Mouse (Mus musculus) frontal cortex, adult (tissue): ENCODE results near the gene Marveld2.

Experiments
- ATAC-seq: cut with Nextera tagmentation; 2 replicates; pipeline ENCODE4 v1.9.2; 2017; ENCODE audit warnings: mild to moderate bottlenecking, moderate library complexity, mixed read lengths; ENCODE audit not compliant: low TSS enrichment

Gene Marveld2

DNA sequence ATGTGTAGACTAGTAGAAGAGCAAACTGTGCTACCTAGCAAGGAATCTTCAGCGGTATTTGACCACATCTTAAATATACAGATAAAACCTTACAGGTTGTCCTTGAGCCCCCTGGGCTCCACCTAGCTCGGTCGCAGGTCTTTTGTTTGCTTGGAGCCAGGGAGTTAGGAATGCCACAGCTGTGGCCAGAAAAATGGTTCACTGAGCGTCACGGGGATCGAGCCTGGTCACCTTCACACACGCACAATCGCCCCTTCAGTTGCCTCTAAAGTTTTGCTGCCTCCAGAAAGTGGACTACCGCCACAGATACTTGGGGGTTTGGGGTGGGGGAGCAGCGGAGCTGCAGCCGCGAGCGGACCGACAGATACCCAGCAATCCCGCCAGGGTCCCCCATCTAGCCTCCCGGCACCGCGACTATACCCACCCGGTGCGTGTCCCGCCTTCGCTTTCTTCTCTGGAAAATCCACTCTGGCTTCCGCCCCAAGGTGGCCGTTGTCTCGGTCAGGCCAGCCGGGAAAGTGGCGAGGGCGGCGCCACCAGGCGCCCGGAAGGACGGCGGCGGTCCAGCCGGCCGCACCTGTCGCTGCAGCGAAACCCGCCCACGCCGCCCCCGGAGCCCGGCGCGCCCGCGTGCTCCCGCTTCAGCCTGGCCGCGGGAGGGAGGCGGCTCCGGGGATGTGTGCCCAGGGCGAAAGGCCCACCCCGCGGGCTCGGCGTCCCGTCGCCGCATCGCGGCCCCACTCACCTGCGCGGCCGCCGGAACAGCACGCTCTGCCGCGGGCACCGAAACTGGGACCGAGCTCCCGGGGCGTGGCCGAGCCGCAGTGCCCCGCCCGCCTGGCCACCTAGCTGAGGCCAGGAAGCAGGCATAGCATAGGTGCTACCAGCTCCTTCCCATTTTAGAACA, at the start of gene Marveld2:
TSS of gene Marveld2 (minus strand) at position 791 of the 907 bp plus-strand sequence.
- peak; percentile 85 for ATAC-seq

DNA sequence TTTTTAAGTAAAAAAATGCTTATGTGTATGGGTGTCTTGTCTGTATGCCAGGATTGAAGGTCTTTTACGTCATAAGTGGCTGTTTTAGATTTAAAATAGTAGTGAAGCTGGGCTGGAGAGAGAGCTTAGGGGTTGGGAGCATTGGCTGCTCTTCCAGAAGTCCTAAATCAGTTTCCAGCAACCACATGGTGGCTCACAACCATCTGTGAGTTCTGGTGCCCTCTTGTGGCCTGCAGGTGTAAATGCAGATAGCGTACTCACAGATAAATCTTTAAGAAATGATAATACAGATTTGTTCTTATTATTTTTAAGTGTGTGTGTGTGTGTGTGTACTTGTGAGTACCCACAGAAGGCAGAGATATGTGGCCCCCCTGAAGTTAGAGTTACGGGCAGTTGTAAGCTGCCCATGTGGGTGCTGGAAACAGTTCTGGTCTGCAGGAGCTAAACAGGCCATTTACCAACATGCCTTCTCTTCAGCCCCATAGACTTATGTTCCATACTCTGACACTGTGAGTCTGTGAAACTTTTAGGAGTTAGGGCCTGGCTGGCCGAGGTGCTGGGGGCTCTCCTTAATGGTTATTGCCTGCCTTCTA, 43.2 kb upstream of the Marveld2 start:
- ATAC-seq = peak; percentile 76

DNA sequence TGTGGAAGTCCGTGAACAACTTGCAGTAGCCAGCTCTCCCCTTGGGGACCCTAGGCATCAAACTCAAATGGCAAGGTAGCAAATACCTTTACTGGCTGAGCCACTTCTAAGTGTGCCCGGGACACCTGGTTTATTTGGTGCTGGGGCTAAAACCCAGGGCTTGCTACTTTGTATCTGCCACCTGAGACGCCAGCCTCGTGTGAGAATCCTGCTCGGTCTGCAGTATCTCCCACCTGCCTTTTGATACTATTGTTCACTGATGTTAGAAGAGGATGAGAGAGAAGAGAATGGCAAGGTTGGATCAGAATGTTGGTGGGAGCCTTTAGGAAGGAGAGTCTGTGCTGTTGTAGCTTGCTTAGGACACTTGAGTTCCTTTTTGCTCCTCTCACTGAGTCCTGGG, 41.3 kb upstream of the Marveld2 start:
- no peak for ATAC-seq

DNA sequence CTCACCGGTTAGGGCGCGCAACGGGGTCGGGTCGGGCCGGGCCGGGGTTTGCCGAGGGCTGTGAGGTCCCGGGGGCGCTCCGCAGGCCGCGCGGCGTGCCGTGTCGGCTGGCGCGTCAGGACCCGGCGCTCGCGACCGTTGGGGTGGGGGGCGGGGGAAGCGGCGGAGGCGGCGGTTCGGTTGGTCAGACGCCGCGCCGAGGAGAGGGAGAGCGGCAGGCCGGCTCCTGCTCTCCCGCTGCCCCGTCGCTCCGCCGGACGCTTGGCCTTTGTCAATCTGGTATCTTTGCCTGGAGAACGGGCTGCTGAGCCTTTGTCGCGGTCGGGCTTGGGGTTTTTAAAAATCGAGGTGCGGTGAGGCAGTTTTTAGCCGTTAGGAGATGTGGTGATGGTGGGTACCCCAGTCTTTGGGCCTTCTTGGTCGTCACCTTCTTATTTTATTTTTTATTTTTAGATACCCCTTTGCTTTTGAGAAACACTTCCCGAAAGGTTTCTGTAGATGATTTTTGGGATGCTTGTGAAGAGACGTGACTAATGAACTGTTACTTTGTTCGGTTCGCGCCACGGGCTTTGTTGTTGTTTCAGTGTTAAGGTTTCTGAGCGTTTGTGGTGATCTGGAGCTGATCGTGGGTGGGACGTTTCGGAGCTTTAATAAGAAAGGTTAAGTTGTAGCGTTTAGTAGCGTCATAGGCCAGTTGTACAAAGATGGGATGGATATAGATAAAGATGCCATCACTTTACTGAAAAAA, 34.8 kb upstream of the Marveld2 start, which contains the start of gene Taf9:
TSS of gene Taf9 (plus strand) at position 141 of the 748 bp plus-strand sequence.
- ATAC-seq = peak; percentile 79

DNA sequence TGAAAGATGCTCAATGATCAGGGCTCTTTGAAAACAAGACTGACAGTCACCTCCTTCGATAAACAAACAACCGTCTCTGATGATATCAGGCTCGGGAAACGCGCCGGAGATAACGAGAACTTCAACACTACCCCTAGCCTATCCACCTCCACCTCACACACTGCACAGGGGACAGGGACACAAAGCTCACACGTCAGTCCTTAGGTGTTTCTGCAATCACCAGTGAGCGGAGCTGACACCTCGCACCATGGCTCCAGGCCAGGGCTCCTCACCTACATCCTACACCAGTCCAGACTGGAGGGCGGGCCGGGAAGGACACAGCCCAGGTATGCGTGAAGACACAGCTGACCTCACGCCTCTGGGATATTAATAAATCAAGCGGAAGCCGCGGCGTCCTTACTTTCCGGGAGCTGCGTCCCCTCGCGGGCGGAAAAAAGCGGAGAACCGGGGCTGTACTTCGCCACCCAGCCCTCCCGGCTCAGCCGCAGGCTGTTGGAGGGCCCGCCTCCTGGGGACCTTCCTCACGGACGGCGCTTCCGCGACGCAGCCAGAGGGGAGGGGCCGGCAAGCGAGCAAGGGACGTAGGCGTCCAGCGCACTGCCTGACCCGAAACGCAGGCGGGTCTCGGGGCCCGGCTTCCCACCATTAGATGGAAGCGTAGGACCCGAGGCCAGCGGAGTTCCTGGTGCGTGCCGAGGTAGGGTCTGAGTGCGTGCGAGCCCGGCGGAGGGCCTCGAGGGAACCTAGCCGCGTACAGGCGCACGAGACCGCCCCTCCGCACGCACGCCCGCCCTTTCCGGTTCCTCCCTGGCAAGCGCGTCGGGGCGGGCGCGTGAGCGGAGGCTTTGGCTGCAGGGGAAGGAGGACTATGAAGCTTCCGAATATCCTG, 34.0 kb upstream of the Marveld2 start, which contains the start of the genes Ak6 and Rad17:
TSS of gene Ak6 (plus strand) at position 430 of the 889 bp plus-strand sequence.
TSS of gene Rad17 (minus strand) at position 502 of the 889 bp plus-strand sequence.
- peak; percentile 98 for ATAC-seq

DNA sequence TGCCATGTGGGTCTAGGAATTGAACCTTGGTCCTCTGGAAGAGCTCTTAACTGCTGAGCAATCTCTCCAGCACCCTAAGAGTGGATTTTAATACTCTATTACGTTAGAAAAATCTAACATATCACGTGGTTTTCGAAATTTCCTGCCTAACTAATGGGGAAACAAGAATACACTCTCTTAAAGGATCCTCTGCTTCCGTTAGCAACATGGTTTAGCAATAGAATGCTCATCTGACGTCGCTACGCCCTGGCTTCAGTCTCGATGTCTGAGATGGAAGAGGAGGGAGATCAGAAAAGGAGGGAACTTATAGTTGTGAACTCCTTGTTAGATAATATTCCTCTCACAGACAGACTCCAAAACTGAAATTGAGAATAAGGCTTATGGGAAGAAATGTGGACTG, 31.5 kb upstream of the Marveld2 start:
- ATAC-seq = no peak

DNA sequence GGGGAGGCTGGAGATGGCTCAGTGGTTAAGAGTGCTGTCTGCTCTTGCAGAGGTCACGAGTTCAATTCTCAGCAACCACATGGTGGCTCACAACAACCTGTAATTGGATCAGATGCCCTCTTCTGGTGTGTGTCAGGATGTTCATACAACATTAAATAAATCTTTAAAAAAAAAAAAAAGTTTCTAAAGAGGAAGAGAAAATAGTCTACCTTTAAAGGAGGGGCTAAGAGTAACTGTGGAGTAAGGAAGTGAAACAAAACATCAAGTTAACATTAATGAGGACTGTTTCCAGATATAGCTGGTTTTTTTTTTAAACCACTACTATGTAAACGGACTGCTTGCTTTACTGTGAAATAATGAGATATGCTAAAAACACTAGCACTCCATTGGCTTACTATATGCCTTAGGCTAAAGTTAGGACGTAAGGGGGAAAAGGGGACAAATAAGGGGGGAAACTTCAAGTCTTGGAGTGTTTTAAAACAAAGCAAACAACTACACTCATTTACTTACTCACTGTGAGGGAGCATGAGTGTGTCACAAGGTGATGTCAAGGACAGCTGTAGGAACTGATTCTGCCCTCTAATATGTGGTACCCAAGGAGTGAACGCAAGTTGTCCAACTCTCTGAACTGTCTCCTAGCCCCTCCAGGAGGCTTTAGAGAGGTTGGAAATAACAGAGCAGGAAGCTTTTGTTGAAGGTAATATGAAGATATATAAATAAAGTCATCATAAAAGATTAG, 25.9 kb upstream of the Marveld2 start:
- no peak for ATAC-seq

DNA sequence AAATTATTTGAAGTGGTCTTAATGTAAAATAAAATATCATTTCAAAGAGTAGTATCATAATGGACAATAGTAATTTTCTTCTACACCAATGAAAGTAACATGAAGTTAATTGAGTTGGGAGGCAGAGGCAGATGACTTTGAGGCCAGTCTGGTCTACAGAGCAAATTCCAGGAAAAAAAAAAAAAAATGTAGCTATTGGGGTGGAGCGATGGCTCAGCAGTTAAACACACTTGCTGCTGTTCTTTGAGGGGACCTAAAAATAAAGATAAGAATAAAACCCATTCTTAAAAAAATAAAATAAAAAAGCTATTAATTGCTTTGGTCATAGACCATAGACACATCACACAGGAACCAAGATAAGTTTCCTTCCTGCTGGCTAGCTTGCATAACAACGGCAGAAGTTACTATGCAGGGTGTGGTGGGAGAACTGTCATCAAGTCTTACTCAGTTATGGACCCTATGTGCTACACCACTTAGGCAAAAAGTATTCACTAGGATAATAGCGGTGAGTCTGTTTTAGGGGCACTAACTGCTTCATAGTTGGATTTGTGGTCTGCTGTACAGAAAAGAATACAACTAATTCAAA, 17.4 kb upstream of the Marveld2 start:
- no peak for ATAC-seq

DNA sequence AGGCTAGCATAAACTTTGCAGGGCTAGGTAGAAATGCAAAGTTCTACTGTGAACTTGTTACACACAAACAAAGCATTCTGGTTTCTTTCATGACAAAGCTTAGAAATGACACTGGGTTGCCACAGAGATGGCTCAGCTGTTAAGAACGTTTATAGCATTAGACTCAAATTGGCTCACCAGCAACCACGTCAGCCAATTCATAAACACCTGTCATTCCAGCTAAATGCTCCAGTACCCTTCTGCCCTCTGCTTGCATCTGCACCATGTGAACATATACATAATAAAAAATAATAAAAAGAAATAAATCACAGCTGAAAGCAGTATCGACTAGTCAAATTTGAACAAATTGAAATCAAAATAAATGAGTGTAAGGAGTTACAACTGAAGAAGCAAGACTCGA, 5.5 kb upstream of the Marveld2 start:
- ATAC-seq = no peak

DNA sequence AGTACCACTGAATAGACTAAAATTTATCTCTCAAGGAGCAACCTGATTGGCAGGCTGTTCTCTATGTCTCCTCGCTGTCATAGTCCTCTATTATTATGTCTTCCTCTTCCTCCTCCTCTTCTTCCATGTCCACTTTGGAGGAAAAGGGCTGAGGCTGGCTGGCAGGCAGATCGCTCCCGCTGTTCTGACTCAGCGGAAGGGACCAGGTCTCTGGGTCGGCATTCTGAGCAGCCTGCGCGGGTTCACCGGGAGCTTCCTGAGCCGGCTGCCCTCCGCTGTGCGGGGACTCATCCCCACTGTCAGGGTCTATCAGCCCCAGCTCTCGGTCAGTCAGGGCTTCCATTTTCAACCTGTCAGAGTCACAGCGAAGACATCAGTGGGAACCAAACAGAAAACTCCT, 812 bp upstream of the Marveld2 start:
- ATAC-seq = no peak

DNA sequence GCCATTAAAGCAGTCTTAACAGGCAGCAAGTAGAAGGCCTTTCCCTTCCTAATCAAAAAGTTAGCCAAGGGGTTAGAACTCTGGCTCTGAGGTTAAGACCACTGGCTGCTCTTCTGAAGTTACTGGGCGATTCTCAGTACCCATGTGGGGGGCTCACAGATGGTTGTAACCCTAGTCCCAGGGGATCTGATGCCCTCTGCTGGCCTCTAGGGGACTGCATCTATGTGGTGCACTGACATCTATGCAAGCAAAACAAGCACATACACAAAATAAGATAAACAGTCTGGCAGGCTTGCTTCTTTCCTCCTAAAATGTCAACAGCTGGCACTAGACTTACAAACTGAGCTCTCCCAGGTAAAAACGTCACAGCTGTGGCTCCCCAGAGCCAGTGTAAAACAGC, 3.9 kb downstream of the Marveld2 start:
- ATAC-seq = no peak

DNA sequence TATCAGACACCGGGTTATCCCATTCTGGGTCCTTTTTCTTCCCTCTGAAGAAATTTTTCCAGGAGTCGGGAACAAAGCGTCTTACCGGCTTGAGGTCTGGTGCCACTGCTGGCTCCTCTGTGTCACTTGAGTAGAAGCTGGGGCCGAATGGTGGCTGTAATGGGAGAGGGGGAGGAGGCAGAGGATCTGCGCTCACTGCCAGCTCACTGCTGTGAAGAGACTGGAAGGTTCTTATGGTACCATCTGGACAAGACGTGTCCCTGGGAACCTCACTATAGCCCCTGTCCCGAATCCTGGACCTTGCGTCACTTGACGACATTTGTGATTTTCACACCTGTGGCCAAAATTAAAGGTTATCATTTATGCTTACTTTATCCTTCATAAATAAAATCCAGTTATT, 4.5 kb downstream of the Marveld2 start:
- ATAC-seq = no peak

DNA sequence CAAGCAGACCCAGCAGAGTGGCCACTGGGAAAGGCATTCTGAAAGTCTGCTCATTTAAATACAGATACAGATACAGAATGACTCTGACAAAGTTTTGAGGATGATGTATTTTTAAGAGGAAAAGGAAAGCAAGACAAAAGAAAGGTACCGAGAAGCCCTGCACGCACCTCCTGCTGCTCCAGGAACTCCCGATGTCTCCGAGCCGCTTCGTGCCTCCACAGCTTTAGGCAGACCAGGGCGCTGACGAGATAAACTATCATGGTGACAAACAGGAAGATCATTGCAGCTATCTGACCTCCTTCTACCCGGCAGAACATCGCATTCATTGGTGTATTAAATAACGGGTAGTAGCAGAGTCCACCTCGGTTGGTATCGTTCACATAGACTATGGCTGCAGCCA, 5.5 kb downstream of the Marveld2 start:
- no peak for ATAC-seq

DNA sequence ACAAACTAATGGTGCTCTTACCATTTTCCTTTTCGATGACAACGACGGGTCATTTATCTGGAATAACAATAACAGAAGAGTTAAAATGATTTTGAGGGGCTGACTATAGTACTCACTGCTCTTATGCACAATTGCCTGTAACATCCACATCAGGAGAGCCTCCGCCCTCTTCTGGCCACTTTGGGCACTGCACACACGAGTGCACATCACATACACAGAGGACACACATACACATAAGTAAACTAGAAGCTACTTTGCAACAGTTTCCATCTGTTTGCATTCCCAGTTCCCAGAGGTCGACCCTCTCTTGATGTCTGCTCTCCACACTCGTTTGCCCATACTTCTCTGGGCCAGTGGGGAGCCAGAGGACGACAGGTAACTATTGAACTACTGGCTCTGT, 9.0 kb downstream of the Marveld2 start:
- no peak for ATAC-seq

DNA sequence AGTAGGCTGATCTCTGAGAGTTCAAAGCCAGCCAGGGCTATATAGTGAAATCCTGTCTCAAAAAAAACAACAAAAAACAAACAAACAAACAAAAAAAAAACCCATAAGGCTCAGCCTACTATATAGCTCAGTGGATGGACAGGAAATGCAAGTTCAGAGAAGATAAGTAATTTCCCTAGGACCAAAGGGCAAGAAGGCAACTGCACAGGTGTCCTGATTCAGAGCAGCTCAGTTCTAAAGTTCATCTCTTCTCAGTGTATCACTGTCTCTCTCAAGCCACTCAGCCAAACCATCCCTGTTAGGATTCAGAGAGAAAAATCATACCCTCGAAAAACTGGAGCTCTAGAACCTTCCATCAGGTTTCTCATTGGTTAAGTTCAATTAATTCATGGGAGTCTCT, 10.9 kb downstream of the Marveld2 start:
- no peak for ATAC-seq

DNA sequence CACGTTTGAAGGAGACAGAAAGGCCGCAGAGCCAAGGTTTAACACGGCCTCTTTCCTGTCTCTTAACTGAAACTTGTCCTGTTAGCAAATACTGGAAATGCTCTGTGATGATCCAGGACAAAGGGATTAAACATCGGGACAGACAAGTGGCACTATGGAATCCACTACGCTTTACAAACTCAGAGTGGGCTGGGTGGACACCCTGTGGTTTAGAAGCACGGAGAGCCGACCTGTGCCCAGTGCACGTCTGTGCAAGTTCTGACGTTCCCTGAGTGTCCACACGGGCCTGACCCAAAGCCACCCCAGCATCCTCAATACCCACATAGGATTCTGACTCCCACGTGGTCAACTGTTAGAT, 13.1 kb downstream of the Marveld2 start:
- no peak for ATAC-seq

DNA sequence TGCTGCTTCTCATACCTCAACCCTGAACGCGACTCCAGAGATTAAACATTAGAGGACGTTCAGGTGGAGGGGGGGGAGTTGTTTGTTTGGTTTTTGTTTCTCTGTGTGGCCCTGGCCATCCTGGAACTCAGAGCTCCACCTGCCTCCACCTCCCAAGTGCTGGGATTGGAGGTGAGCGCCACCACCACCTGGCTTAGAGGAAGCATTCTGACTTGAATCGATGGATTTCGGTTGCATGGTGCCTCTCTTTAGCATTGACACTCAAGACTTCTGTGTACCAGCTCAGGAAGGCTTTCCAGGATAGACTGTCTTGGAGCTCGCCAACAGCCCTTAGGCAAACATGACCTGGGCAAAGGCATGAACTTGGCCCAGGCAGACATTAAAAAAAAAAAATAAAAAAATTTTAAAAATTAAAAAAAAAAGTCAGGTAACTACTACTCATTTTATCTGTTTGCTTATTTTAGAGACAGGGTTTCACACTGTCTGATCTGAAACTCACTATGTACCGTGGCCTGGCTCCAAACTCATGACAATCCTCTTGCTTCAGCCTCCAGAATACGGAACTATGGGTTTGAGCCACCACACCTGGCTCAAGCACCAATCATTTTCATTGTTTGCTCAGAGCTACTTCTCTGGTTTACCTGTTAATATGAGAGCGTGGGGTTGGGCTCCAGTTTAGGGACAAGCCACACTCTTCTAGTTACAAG, 13.6 kb downstream of the Marveld2 start:
- ATAC-seq = no peak

DNA sequence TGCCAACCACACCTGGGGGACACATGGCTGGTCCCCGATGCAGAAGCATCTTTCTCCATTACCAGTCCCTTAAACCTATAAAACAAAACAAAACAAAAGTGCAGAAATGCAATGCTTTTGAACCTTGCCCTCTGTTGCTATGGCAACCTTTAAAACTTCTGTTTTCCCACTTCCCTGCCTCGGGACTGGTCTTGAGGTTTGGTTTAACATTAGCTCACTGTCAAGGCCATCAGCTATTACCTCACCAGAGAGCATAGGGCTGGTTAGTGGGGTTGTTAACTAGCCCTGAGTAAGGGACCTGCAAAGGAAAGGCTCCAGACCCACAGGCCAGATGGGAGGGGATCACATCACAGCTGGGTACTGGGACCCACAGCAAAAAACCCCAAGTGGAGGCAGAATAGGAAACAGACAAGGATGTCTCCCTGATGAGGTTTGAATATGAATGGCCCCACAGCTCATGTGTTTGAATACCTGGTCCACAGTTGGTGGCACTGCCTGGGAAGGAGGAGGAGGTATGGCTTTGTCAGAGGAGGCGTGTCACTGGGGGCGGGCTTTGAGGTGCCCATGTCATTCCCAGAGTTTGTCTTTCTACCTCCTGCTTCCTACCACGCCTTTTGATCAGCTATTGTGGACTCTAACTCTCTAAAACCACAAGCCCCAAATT, 14.4 kb downstream of the Marveld2 start:
- no peak for ATAC-seq

DNA sequence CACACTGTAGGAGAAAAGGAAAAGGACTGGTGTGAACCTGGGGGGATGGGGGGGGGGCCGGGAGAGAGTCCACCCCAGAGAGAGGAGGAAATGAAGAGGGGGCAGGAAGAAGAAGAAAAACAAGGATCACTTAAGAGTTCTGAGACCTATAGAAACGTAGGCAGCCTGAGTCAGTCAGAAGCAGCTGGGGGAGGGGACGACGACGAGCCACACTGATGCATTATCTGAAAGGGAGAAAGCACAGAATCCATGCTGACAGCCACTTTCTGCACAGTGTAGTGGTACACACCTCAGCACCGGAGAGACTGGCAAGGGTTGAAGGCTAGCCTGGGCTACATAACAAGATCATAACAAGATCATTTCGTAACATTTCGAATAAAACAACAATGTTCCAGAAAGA, 15.7 kb downstream of the Marveld2 start:
- no peak for ATAC-seq
